Mouse (Mus musculus) neutrophil, adult 5-6 weeks (primary cell): ENCODE data around the gene Ctsk. TPM values are rescaled to one million over a fixed set of nuclear protein-coding genes. Genes with fewer than 3 reads are reported as not detected.
A peak's percentile ranks its signal among the peaks of the same experiment; 100 is the strongest.
"Not testable (repeated sequence)": the region's sequence is repeated elsewhere in the genome, so short reads cannot be mapped to it uniquely, and the experiment has no call there.

Experiments used
- ATAC-seq: fragments of 151-379, 151-347 bp; 2 replicates; pipeline ENCODE4 v1.8.0; 2017; ENCODE audit warnings: mild to moderate bottlenecking, moderate TSS enrichment; ENCODE audit not compliant: insufficient number of reproducible peaks, poor library complexity, low FRiP score, severe bottlenecking; ENCODE audit errors: extremely low read depth
- total RNA-seq: library from RNA; stranded (forward); fragments of 200-1000 nt; gene quantifications from 2 replicates; pipeline ENCODE4 v1.2.3, GENCODE M21; 2017

Ctsk gene
- total RNA-seq, 1 experiment from 2014 or later, result 2.8 TPM

GRCm38 (mm10) chr3:95520100-95520499 is 21.0 kb downstream of the Ctsk start:
- ATAC-seq, result no peak

- peak; percentile 67 for ATAC-seq
These were observed 22.1 kb downstream of the Ctsk start for GRCm38 (mm10) chr3:95521168-95521567.

- ATAC-seq, result peak; percentile 19; the same call in 1 of the 2 replicates
These were observed 24.6 kb downstream of the Ctsk start for GRCm38 (mm10) chr3:95523662-95524061.

- ATAC-seq, result no peak
These were observed 25.6 kb downstream of the Ctsk start for GRCm38 (mm10) chr3:95524673-95525072.

GRCm38 (mm10) chr3:95526111-95526510 is 27.1 kb downstream of the Ctsk start:
- no peak for ATAC-seq

- peak; percentile 80 for ATAC-seq
These were observed 27.7 kb downstream of the Ctsk start, which contains the start of gene Ctss for GRCm38 (mm10) chr3:95526622-95527211. Ctss (plus strand) TSS chr3:95526786.

GRCm38 (mm10) chr3:95529814-95530213 is 30.8 kb downstream of the Ctsk start:
- peak; percentile 62; the same call in 1 of the 2 replicates for ATAC-seq

GRCm38 (mm10) chr3:95531025-95531424 is 32.0 kb downstream of the Ctsk start:
- no peak for ATAC-seq

- no peak for ATAC-seq
These were observed 34.3 kb downstream of the Ctsk start for GRCm38 (mm10) chr3:95533364-95533763.

- no peak for ATAC-seq
These were observed 35.9 kb downstream of the Ctsk start for GRCm38 (mm10) chr3:95534927-95535326.

GRCm38 (mm10) chr3:95538936-95539335 is 39.9 kb downstream of the Ctsk start:
- ATAC-seq, result no peak

GRCm38 (mm10) chr3:95539837-95540236 is 40.8 kb downstream of the Ctsk start:
- ATAC-seq, result no peak

GRCm38 (mm10) chr3:95541186-95541585 is 42.1 kb downstream of the Ctsk start:
- not testable (repeated sequence) for ATAC-seq

- no peak for ATAC-seq
These were observed 43.1 kb downstream of the Ctsk start for GRCm38 (mm10) chr3:95542171-95542570.

GRCm38 (mm10) chr3:95542981-95543380 is 43.9 kb downstream of the Ctsk start:
- no peak for ATAC-seq

- ATAC-seq, result no peak
These were observed 51.1 kb downstream of the Ctsk start for GRCm38 (mm10) chr3:95550176-95550575.

GRCm38 (mm10) chr3:95553986-95554385 is 54.9 kb downstream of the Ctsk start:
- ATAC-seq, result no peak
